Comparison of ENCODE assay signal across 18 mouse cellular contexts in the genomic region with DNA sequence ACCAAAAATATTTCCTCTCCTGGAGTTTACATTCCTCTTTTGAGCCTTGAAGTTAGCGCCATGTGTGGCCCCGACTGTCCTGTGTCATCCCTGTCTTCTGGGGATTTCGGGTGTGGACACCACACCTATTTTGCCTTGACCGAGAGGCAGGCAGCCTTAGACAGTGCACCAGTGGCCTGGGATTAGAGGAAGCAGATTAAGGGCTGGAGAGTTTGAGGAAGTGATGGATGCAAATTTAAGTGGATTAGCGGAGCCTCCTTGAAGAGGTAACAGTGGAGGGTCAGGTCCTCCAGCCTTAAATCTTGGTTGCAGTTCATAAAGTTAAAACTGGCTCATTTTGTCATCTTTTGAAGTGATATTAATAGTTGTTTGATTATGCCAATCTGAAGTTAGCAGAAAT.
"Had no signal": no experiment of that assay in that cellular context is flagged by ENCODE, and none has a peak within 500 bp of the region (broad histone marks: within the 10 kb centered on the region; RNA-seq: fewer than 3 reads in every experiment).

No protein-coding gene starts in this region.

- ATAC-seq: midbrain, embryonic 16.5 days had no signal

- H3K9me3 ChIP-seq: liver, embryonic 13.5 days; midbrain, embryonic 10.5 days; midbrain, embryonic 12.5 days; neural tube, embryonic 13.5 days had no signal

- H3K9ac ChIP-seq: liver, embryonic 13.5 days; lung, embryonic 14.5 days; midbrain, embryonic 12.5 days; neural tube, embryonic 13.5 days had no signal

- H3K4me2 ChIP-seq: liver, embryonic 13.5 days; lung, embryonic 14.5 days; midbrain, embryonic 12.5 days; neural tube, embryonic 13.5 days had no signal

- H3K27ac ChIP-seq: liver, embryonic 13.5 days; midbrain, embryonic 10.5 days; midbrain, embryonic 12.5 days; neural tube, embryonic 13.5 days had no signal

- H3K4me3 ChIP-seq: liver, embryonic 13.5 days; midbrain, embryonic 10.5 days; midbrain, embryonic 12.5 days; myocyte; neural tube, embryonic 13.5 days had no signal

- H3K27me3 ChIP-seq: liver, embryonic 13.5 days; midbrain, embryonic 12.5 days; neural tube, embryonic 13.5 days had no signal

- DNase-seq: liver, embryonic 13.5 days; lung, adult 18-20 months; lung, embryonic 14.5 days; lung, postnatal 10 days; lung, postnatal 4 days; midbrain, embryonic 14.5 days; right cerebral cortex, adult 18-20 months; right cerebral cortex, postnatal 25 days; right cerebral cortex, postnatal 4 days; spleen, adult 18-20 months; thymus, adult 18-20 months; thymus, postnatal 14 days; thymus, postnatal 36 days had no signal
